Mouse (Mus musculus): ENCODE measurements at regions not wholly inside any gene's neighbourhood (a gene's known extent, or its start where the extent isn't known, plus 50 kb on each side); places are given as distances from the start of the nearest gene placed in this dataset.

GRCm38 (mm10) chr1:189081267-189081666 is 73.6 kb upstream of the Kctd3 start:
- DNase-seq, result no peak

DNA sequence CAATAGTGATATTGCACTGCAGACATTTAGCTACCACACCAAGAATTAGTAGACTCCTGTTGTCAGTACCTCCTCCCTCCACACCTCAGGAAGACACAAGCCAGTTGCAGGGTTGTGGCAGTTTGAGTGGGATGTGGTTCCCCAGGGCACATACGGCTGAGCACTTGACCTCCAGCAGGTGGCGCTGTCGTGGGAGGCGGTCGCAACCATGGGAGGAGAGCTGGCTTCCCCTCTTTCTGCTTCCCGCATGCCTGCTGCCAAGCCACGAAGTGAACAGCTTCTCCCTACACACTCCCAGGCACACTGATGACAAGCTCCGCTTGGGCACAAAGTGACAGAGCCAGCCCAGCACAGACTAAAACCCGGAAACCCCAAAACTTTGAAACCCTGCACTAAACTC is 73.2 kb upstream of the Kctd3 start:
- peak; percentile 23 for DNase-seq

GRCm38 (mm10) chr1:189079451-189080410 is 72.1 kb upstream of the Kctd3 start:
- no peak for DNase-seq

DNA sequence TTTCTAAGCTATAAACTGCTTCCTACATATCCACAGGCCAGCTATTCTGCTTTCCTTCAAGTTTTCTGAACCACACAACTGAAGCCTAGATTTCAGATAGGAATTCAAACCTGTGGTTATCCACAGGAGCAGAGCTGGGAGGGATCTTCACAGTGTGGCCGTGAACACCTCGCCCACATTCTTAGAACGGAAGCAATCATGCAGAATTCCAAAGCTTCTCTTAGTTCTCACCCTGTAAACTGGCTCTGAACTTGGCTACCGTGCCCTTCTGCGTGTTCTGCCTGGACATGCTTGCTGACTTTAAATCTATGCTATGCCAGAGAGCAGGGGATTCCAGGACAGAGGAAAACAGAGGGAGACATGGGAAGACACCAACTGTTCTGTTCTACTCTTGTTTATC is 70.2 kb upstream of the Kctd3 start:
- no peak for DNase-seq

DNA sequence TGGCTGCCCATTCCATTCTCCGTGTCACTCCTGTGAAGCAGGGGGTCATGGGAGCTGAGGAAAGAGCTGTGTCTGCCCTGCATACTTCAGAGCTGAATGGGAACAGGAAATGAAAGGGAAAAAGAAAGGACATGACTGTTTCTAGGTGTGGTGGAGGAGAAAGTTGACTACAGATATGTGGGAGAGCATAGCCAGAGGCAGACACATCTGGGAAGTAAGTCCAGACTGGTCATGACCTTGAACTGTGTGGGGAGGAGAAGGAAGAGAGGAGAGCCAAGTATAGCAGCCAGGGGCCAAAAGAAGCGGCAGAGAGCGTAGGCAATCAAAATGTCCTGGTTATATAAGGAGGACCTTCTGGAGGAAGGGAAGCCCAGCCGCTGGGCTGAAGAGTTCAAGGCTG is 68.6 kb upstream of the Kctd3 start:
- no peak for DNase-seq

DNA sequence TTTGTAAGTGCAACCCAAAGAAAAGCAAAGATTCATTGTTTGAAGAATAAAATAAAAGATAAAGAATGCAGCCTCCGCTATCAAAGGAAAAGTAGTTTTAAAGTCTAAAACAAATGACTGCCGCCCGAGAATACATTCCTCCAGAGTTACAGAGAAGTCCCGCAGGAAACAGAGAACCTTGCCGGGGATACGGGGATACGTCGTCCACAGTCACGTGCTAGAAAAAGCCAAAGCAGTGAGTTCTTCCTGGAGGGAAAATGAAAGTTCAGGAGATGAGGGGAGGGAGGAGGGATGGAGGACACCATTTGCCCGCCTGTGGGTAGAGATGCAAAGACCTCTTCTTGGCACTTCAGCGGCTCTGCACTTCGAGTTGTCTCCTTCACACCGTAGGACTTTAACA is 68.0 kb upstream of the Kctd3 start:
- DNase-seq, result no peak

DNA sequence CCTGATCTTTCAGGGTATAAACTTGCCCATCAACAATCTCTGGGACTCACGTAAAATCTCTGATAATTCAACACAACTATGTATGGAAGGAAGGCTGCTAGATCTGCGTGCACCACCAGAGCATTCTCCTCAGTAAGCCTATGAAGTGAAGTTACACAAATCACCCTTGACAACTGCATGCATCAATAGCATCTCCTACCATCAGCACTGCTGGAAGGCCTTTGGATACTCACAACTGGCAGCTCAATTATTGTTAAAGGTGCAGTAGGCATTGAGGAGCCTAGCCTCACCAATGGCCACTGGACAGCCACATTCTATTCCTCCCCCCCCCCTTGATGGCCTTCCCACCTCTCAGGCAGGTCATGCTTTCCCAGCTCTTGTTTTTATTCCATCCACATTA is 64.9 kb upstream of the Kctd3 start:
- no peak for DNase-seq

DNA sequence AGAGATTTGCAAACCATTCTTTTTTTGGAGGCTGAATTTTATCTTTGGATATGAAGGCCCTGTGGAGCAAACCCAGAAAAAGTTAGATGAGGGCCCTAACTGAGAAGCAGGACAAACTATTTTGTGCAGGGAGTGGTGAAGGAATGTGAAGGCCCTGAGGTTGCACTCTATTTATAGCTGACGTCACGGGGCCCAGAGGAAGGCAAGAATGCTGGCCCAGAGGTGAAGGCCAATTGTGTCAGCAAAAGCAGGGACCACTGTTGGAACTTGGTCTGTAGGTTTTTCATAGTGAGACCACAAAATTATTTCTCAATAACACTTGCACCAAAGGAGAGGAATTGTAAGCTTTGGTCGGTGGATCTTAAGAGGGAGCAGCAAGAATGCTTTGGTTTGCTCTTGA is 60.6 kb upstream of the Kctd3 start:
- no peak for DNase-seq

- no peak for DNase-seq
Measured at GRCm38 (mm10) chr1:189067204-189067960, 59.7 kb upstream of the Kctd3 start.

DNA sequence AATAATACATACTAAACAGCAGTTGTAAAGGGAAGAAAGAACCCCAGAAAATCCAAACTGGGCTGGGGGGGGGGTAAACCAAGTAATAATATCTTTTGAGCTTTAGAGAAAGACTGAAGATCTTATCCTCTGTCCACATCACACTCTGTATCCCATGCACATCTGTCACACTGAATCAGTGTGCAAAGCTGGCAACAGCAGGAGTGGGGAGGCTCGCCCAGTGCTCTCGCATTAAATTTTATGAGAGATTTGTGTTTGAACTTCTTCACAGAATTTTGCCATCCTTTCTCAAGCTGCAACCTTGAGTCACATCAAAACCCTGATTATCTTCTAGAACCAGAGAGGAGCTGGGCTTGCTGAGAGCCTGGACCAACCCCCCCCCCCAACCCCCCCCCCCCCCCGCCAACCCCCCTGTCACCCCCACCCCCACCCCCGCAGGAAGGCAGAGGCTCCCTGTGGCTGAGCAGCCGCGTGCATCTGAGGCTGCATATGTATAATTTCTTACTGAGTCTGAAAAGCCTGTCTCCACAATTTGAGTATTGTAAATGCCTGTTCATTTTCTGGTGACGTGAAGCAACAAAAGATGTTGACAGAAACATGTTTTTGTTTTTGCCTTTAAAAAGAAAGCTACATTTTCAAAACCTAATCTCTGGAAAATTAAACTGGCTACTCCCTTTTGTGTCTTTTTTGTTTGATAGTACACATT is 59.0 kb upstream of the Kctd3 start:
- no peak for DNase-seq

GRCm38 (mm10) chr1:189065152-189065910 is 57.7 kb upstream of the Kctd3 start:
- no peak for DNase-seq

GRCm38 (mm10) chr1:189064629-189065028 is 57.0 kb upstream of the Kctd3 start:
- no peak for DNase-seq

DNA sequence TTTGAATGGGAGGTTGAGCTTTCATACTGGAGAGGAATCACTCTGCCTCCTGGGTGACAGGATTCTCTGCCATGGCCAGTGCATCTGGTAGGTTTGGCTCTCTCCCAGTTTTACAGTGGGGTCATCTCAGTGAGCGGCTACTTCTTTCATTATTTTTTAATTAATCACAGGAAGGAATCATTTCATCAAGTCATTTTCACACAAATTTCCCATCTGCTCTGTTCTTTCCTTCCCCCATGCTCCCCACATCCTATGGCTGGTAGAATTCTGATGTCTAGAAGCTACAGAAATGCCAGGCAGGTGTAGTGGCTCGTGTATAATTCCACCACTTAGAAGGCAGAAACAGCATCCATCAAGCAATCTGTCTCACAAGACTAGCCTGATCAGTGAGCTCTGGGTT is 56.1 kb upstream of the Kctd3 start:
- no peak for DNase-seq

DNA sequence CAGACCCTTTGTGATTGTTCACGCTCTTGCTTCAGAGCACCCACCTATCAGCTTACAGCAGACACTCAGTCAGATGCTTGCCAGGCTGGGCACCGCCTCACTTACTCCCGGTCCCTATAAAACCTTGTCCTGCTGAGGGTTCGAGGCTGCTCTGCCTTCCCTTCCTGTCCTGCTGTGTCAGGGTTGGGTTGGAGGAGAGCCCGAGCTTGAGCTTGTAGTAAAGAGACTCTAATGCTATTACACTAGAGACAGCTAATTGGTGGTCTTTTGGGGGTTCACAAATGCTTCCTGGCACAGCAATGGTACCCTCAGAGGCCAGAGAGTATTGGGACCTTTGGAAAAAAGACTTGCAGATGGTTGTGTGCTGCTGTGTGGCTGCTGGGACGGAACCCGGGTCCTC is 55.6 kb upstream of the Kctd3 start:
- no peak for DNase-seq

Measured in thymus, postnatal 25 days (tissue).